Mouse (Mus musculus) myocyte (in vitro differentiated cells): ENCODE results near the gene Gm10837. TPM values are rescaled to one million over a fixed set of nuclear protein-coding genes. Genes with fewer than 3 reads are reported as not detected.

ENCODE experiments used
- H3K27me3 ChIP-seq: one replicate; pipeline ENCODE4 v1.6.1; 2011; ENCODE audit not compliant: control insufficient read depth, insufficient read depth, insufficient read length
- H3K36me3 ChIP-seq: one replicate; pipeline ENCODE4 v1.6.1; 2011; ENCODE audit not compliant: control insufficient read depth, insufficient read depth
- H3K4me2 ChIP-seq: one replicate; pipeline ENCODE4 v1.6.1; 2011; ENCODE audit warnings: low read depth, control low read depth
- H3K4me3 ChIP-seq: one replicate; pipeline ENCODE4 v1.5.1; 2011; ENCODE audit warnings: mild to moderate bottlenecking, control low read depth, moderate library complexity
- H3K79me2 ChIP-seq: one replicate; pipeline ENCODE4 v1.6.1; 2011; ENCODE audit not compliant: control insufficient read depth, insufficient read depth
- H3ac ChIP-seq: one replicate; pipeline ENCODE4 v1.6.1; 2011; ENCODE audit not compliant: control insufficient read depth, insufficient read length
- CEBPB ChIP-seq: IDR thresholded peaks from 2 replicates; pipeline ENCODE4 v1.6.1; 2011; ENCODE audit warnings: mild to moderate bottlenecking, moderate library complexity; ENCODE audit not compliant: poor library complexity, insufficient read depth, severe bottlenecking
- E2F4 ChIP-seq: IDR thresholded peaks from one replicate; pipeline ENCODE4 v1.6.1; 2011; ENCODE audit warnings: mild to moderate bottlenecking, control low read depth, moderate library complexity; ENCODE audit not compliant: insufficient read depth
- MAX ChIP-seq: IDR thresholded peaks from one replicate; pipeline ENCODE4 v1.6.1; 2011; ENCODE audit warnings: low read depth, mild to moderate bottlenecking, control low read depth
- MYOD1 ChIP-seq, 3 experiments: IDR thresholded peaks; one replicate each; pipeline ENCODE4 v1.6.1; 2011; ENCODE audit warnings: control low read depth in 2 of 3, low read depth in 2 of 3, mild to moderate bottlenecking in 2 of 3, moderate library complexity in 1 of 3; ENCODE audit not compliant: insufficient read length in 2 of 3, control insufficient read depth in 1 of 3
- MYOG ChIP-seq, 3 experiments: IDR thresholded peaks; one replicate each; pipeline ENCODE4 v1.6.1; 2011; ENCODE audit warnings: control low read depth in 2 of 3, low read depth in 2 of 3, mild to moderate bottlenecking in 2 of 3; ENCODE audit not compliant: insufficient read length in 2 of 3, control insufficient read depth in 1 of 3, insufficient read depth in 1 of 3
- POLR2A ChIP-seq: IDR thresholded peaks from one replicate; pipeline ENCODE4 v1.6.1; 2011; ENCODE audit warnings: low read depth, mild to moderate bottlenecking, control low read depth, moderate library complexity; ENCODE audit not compliant: insufficient read length
- POLR2AphosphoS2 ChIP-seq: IDR thresholded peaks from one replicate; pipeline ENCODE4 v1.6.1; 2011; ENCODE audit warnings: low read depth, control low read depth; ENCODE audit not compliant: insufficient read length
- REST ChIP-seq: IDR thresholded peaks from one replicate; pipeline ENCODE4 v1.6.1; 2011; ENCODE audit warnings: mild to moderate bottlenecking, control low read depth, moderate library complexity; ENCODE audit not compliant: insufficient read depth, insufficient read length
- SRF ChIP-seq: IDR thresholded peaks from one replicate; pipeline ENCODE4 v1.6.1; 2011; ENCODE audit warnings: low read depth; ENCODE audit not compliant: control insufficient read depth, insufficient read length
- TCF12 ChIP-seq: IDR thresholded peaks from one replicate; pipeline ENCODE4 v1.6.1; 2011; ENCODE audit warnings: mild to moderate bottlenecking, control low read depth; ENCODE audit not compliant: poor library complexity, insufficient read depth, severe bottlenecking
- TCF3 ChIP-seq: IDR thresholded peaks from one replicate; pipeline ENCODE4 v1.6.1; 2011; ENCODE audit warnings: low read depth, control low read depth; ENCODE audit not compliant: insufficient read length
- USF1 ChIP-seq: IDR thresholded peaks from one replicate; pipeline ENCODE4 v1.6.1; 2011; ENCODE audit warnings: low read depth, mild to moderate bottlenecking, control low read depth, moderate library complexity
- polyA plus RNA-seq: library from polyadenylated mRNA; unstranded; fragments of >200 nt; fragmentation: generic; extraction: Trizol; gene quantifications from one replicate; pipeline ENCODE4 v1.2.1, GENCODE M21; 2012; ENCODE audit warnings: missing spikeins

Gm10837 gene
- polyA plus RNA-seq, 1 experiment, result not detected

- no peak for TF ChIP-seq REST
- no peak for TF ChIP-seq MYOG (IDR thresholded peaks at IDR 0.05; ENCODE audit: control insufficient read depth in 1 of 3, insufficient read depth in 1 of 3, insufficient read length in 2 of 3, low read depth in 2 of 3)
- no peak for TF ChIP-seq SRF
- TF ChIP-seq E2F4, result no peak
- TF ChIP-seq MYOD1 (IDR thresholded peaks at IDR 0.05; ENCODE audit: control insufficient read depth in 1 of 3, insufficient read length in 2 of 3, low read depth in 2 of 3), result no peak
- no peak for TF ChIP-seq MAX
- TF ChIP-seq CEBPB, result no peak
- H3ac ChIP-seq, result no peak overlapping the region
- no peak overlapping the region for H3K4me3 ChIP-seq
- no peaks in the 10 kb centered on the region for H3K36me3 ChIP-seq
- peaks cover 30% of the 10 kb centered on the region for H3K27me3 ChIP-seq
- H3K79me2 ChIP-seq, result no peaks in the 10 kb centered on the region
- H3K4me2 ChIP-seq, result no peak overlapping the region
Measured at GRCm38 (mm10) chr14:122485635-122486181, 4.7 kb upstream of the Gm10837 start.

- Histone ChIP-seq H3K27me3 (peaks cover 35% of the 10 kb centered on the region), H3ac (no peak overlapping the region)
Measured at GRCm38 (mm10) chr14:122486611-122487010, 3.8 kb upstream of the Gm10837 start.

GRCm38 (mm10) chr14:122487366-122487765, 3.0 kb upstream of the Gm10837 start:
- H3K4me3 ChIP-seq, result no peak overlapping the region
- peaks cover 35% of the 10 kb centered on the region for H3K27me3 ChIP-seq
- no peak overlapping the region for H3K4me2 ChIP-seq

More at GRCm38 (mm10) chr14:122486611-122487010, 3.8 kb upstream of the Gm10837 start:
- no peaks in the 10 kb centered on the region for H3K36me3 ChIP-seq
- no peak overlapping the region for H3K4me2 ChIP-seq
- no peak for TF ChIP-seq MYOD1 (IDR thresholded peaks at IDR 0.05; ENCODE audit: control insufficient read depth in 1 of 3, insufficient read length in 2 of 3, low read depth in 2 of 3)
- no peak for TF ChIP-seq REST
- no peak for TF ChIP-seq POLR2AphosphoS2
- TF ChIP-seq MYOG (IDR thresholded peaks at IDR 0.05; ENCODE audit: control insufficient read depth in 1 of 3, insufficient read depth in 1 of 3, insufficient read length in 2 of 3, low read depth in 2 of 3), result no peak
- no peak for TF ChIP-seq TCF12
- TF ChIP-seq SRF, result no peak
- no peak for TF ChIP-seq POLR2A
- TF ChIP-seq TCF3, result no peak
- no peak for TF ChIP-seq E2F4
- TF ChIP-seq USF1, result no peak
- TF ChIP-seq MAX, result no peak
- no peak for TF ChIP-seq CEBPB
- no peak overlapping the region for H3K4me3 ChIP-seq
- H3K79me2 ChIP-seq, result no peaks in the 10 kb centered on the region

GRCm38 (mm10) chr14:122489041-122489440, 1.3 kb upstream of the Gm10837 start:
- no peak for TF ChIP-seq USF1
- no peak for TF ChIP-seq MAX
- no peak for TF ChIP-seq POLR2AphosphoS2
- TF ChIP-seq CEBPB, result no peak
- TF ChIP-seq SRF, result no peak
- TF ChIP-seq REST, result no peak
- no peak for TF ChIP-seq E2F4
- TF ChIP-seq MYOD1 (IDR thresholded peaks at IDR 0.05; ENCODE audit: control insufficient read depth in 1 of 3, insufficient read length in 2 of 3, low read depth in 2 of 3), result no peak
- no peak for TF ChIP-seq TCF3
- no peak for TF ChIP-seq MYOG (IDR thresholded peaks at IDR 0.05; ENCODE audit: control insufficient read depth in 1 of 3, insufficient read depth in 1 of 3, insufficient read length in 2 of 3, low read depth in 2 of 3)
- TF ChIP-seq TCF12, result no peak
- no peak for TF ChIP-seq POLR2A
- peaks cover 25% of the 10 kb centered on the region for H3K27me3 ChIP-seq
- H3K79me2 ChIP-seq, result no peaks in the 10 kb centered on the region
- H3K4me2 ChIP-seq, result peak overlapping the region; percentile 46
- no peak overlapping the region for H3ac ChIP-seq
- H3K4me3 ChIP-seq, result no peak overlapping the region
- H3K36me3 ChIP-seq, result no peaks in the 10 kb centered on the region

More at GRCm38 (mm10) chr14:122487366-122487765, 3.0 kb upstream of the Gm10837 start:
- Histone ChIP-seq H3K36me3 (no peaks in the 10 kb centered on the region), H3K79me2 (no peaks in the 10 kb centered on the region), H3ac (no peak overlapping the region)
- TF ChIP-seq SRF (no peak), POLR2AphosphoS2 (no peak), TCF12 (no peak), MYOG (IDR thresholded peaks at IDR 0.05; ENCODE audit: control insufficient read depth in 1 of 3, insufficient read depth in 1 of 3, insufficient read length in 2 of 3, low read depth in 2 of 3) (no peak), TCF3 (no peak), USF1 (no peak), MYOD1 (IDR thresholded peaks at IDR 0.05; ENCODE audit: control insufficient read depth in 1 of 3, insufficient read length in 2 of 3, low read depth in 2 of 3) (no peak), REST (no peak), POLR2A (no peak), CEBPB (no peak), E2F4 (no peak), MAX (no peak)
